Mouse (Mus musculus) small intestine, adult 2 months (tissue): ENCODE measurements around the gene Ago3.

Experiments
- CTCF ChIP-seq: fragments of 200-500 bp; IDR thresholded peaks from 2 replicates; pipeline ENCODE4 v1.5.1; 2012; ENCODE audit warnings: low read depth, mild to moderate bottlenecking, control low read depth, inconsistent platforms, low read length, moderate library complexity, mixed read lengths; ENCODE audit not compliant: insufficient replicate concordance, insufficient read length; ENCODE audit errors: extremely low read depth
- POLR2A ChIP-seq: fragments of 200-500 bp; IDR thresholded peaks from 2 replicates; pipeline ENCODE4 v1.6.1; 2012; ENCODE audit warnings: low read depth, mild to moderate bottlenecking, control low read depth, inconsistent platforms, low read length, moderate library complexity

DNA sequence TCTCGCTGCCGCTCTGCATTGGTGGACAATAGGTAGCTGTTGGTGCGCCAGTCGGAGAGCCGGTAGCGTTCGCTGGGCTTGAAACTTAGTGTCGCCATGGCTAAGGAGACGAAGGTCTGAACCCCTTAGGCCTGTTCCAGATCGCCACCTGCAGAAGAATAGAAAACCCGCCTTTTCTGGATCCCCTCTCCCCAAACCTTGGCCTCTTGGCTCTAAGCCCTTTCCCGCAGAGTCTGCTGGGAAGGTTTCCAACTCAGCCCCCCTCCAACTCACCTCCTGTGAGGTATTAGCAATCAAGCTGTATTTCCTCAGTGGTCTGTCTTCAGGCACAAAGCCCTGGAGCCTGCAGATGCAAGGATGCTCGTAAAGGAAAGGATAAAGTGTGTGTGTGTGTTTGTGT, 104.5 kb downstream of the Ago3 start:
- TF ChIP-seq CTCF (no peak), POLR2A (no peak)
